Mouse (Mus musculus) liver, adult 2 months (tissue): ENCODE measurements at regions not wholly inside any gene's neighbourhood (a gene's known extent, or its start where the extent isn't known, plus 50 kb on each side); places are given as distances from the start of the nearest gene placed in this dataset.

ENCODE experiments used
- DNase-seq: peaks from one replicate; pipeline ENCODE4 v3.0.0-alpha.2; 2011; ENCODE audit warnings: low read depth, low spot score; ENCODE audit errors: extremely low read depth
- H3K27ac ChIP-seq: fragments of 200-500 bp; replicated peaks from 2 replicates; pipeline ENCODE4 v1.5.1; 2012; ENCODE audit warnings: low read depth, mild to moderate bottlenecking, control low read depth, inconsistent platforms, low read length; ENCODE audit not compliant: insufficient read depth
- H3K27me3 ChIP-seq: fragments of 200-500 bp; 2 replicates; pipeline ENCODE4 v1.6.1; 2012; ENCODE audit warnings: mild to moderate bottlenecking, moderate library complexity, low read length, inconsistent platforms; ENCODE audit not compliant: control insufficient read depth, insufficient read depth
- H3K36me3 ChIP-seq: fragments of 200-500 bp; 2 replicates; pipeline ENCODE4 v1.6.1; 2012; ENCODE audit warnings: low read length, inconsistent platforms; ENCODE audit not compliant: control insufficient read depth, insufficient read depth
- H3K4me1 ChIP-seq: fragments of 200-500 bp; 2 replicates; pipeline ENCODE4 v1.6.1; 2011; ENCODE audit warnings: low read length; ENCODE audit not compliant: control insufficient read depth, insufficient read depth
- H3K4me3 ChIP-seq: fragments of 200-500 bp; 2 replicates; pipeline ENCODE4 v1.5.1; 2011; ENCODE audit warnings: low read depth, mild to moderate bottlenecking, control low read depth, low read length, moderate library complexity; ENCODE audit not compliant: insufficient read depth
- H3K79me2 ChIP-seq: fragments of 200-500 bp; 2 replicates; pipeline ENCODE4 v1.6.1; 2012; ENCODE audit warnings: inconsistent platforms, mild to moderate bottlenecking, low read length, moderate library complexity; ENCODE audit not compliant: control insufficient read depth, insufficient read depth
- H3K9ac ChIP-seq: fragments of 200-500 bp; 2 replicates; pipeline ENCODE4 v1.6.1; 2012; ENCODE audit warnings: low read depth, mild to moderate bottlenecking, control low read depth, inconsistent platforms, low read length
- CTCF ChIP-seq: fragments of 200-500 bp; IDR thresholded peaks from 2 replicates; pipeline ENCODE4 v1.5.1; 2011; ENCODE audit warnings: low read depth, low read length, control low read depth
- POLR2A ChIP-seq: fragments of 200-500 bp; IDR thresholded peaks from 2 replicates; pipeline ENCODE4 v1.6.1; 2011; ENCODE audit warnings: low read length, control low read depth; ENCODE audit not compliant: insufficient read depth; ENCODE audit errors: extremely low read depth
- WGBS: fragments of 180-500 bp; shearing (Covaris S2); methylation state at CpG from one replicate; pipeline ENCODE4 v1.1.7; 2018; 5-methylcytosine and 5-hydroxymethylcytosine counted together

DNA sequence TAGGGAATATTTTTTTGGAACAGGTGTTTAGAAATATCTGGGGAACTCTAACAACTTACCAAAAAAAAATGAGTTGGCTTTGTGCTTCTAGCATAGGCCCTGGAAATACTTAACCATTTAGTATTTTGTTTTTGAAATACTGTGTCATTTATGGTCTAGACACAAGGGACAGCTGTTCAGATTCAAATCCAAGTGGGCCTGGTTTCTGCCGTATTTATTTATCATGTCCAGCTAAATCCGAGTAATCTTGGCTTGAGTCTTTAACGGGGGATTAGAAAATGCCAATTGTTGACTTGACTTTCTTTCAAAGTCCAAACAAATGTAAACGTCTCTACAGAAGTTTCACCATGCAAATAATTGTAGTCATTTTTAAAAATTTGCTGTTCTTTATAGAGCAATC is 159.6 kb downstream of the Ndfip2 start:
- Histone ChIP-seq H3K27ac (no peak overlapping the region), H3K79me2 (no peaks in the 10 kb centered on the region), H3K4me1 (no peaks in the 10 kb centered on the region), H3K4me3 (no peak overlapping the region), H3K9ac (no peak overlapping the region), H3K27me3 (no peaks in the 10 kb centered on the region), H3K36me3 (no peaks in the 10 kb centered on the region)
- DNase-seq = no peak
- 41% methylated on average over 4 of the region's 4 CpGs for WGBS
- TF ChIP-seq POLR2A (no peak), CTCF (no peak)

- H3K27ac ChIP-seq = no peak overlapping the region
- H3K27me3 ChIP-seq = no peaks in the 10 kb centered on the region
- H3K9ac ChIP-seq = no peak overlapping the region
- no peak for DNase-seq
- no peak overlapping the region for H3K4me3 ChIP-seq
- no peaks in the 10 kb centered on the region for H3K36me3 ChIP-seq
- no peak for TF ChIP-seq POLR2A
- TF ChIP-seq CTCF = no peak
- WGBS = 93% methylated on average over 8 of the region's 8 CpGs
- no peaks in the 10 kb centered on the region for H3K4me1 ChIP-seq
- no peaks in the 10 kb centered on the region for H3K79me2 ChIP-seq
Observed at GRCm38 (mm10) chr14:105417458-105417960, 159.1 kb downstream of the Ndfip2 start.

DNA sequence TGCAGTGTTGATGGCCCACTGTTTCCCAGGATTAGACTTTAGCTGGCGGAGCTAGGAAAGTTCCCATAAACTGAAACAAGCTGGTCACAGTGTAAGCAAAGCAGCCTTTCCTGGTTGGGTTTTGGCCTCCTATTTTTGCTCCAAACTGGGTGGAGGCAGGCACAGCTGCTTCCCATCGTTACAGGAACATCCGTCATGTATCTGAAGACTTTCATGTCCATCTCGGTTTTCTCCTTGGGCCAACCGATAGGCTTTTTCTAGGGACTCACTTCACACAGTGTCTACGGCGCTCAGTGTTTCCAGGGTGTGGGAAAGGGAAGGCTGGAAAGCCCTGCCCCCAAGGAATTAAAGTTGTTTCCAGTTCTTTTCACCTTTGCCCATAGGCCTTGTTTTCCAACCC is 158.6 kb downstream of the Ndfip2 start:
- Histone ChIP-seq H3K4me1 (no peaks in the 10 kb centered on the region), H3K9ac (no peak overlapping the region), H3K36me3 (no peaks in the 10 kb centered on the region), H3K27me3 (no peaks in the 10 kb centered on the region), H3K4me3 (no peak overlapping the region), H3K27ac (no peak overlapping the region), H3K79me2 (no peaks in the 10 kb centered on the region)
- no peak for DNase-seq
- WGBS = 89% methylated on average over 7 of the region's 7 CpGs
- TF ChIP-seq POLR2A = no peak
- no peak for TF ChIP-seq CTCF

- TF ChIP-seq POLR2A = no peak
- TF ChIP-seq CTCF = no peak
- no peak for DNase-seq
- Histone ChIP-seq H3K36me3 (no peaks in the 10 kb centered on the region), H3K27me3 (no peaks in the 10 kb centered on the region), H3K9ac (no peak overlapping the region), H3K27ac (no peak overlapping the region), H3K4me3 (no peak overlapping the region), H3K79me2 (no peaks in the 10 kb centered on the region), H3K4me1 (no peaks in the 10 kb centered on the region)
- 92% methylated on average over 2 of the region's 2 CpGs for WGBS
Observed at GRCm38 (mm10) chr14:105404662-105405061, 146.3 kb downstream of the Ndfip2 start.

DNA sequence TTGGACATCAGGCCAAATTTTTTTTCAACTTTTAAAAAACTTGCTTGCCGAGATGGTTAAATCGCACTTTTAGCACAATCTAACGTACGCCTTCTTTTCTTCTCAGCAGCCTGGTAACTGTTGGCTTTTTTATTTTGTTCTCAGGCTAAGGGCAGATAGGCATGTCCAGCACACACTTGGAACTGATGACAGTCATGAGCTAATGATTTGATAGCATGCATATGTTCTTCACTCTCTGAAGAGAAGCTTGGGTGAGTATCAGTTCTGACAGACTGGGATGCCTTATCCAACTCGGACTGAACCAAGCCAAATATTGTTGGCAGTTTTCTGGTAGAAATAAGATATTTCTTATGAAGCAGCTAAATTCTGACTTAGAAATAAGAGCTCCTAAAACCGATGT is 145.9 kb downstream of the Ndfip2 start:
- no peaks in the 10 kb centered on the region for H3K36me3 ChIP-seq
- WGBS = 84% methylated on average over 6 of the region's 6 CpGs
- H3K4me3 ChIP-seq = no peak overlapping the region
- no peaks in the 10 kb centered on the region for H3K27me3 ChIP-seq
- no peak overlapping the region for H3K9ac ChIP-seq
- TF ChIP-seq CTCF = no peak
- no peak for TF ChIP-seq POLR2A
- H3K27ac ChIP-seq = no peak overlapping the region
- no peaks in the 10 kb centered on the region for H3K79me2 ChIP-seq
- H3K4me1 ChIP-seq = no peaks in the 10 kb centered on the region
- no peak for DNase-seq

GRCm38 (mm10) chr14:105403256-105403655 is 144.9 kb downstream of the Ndfip2 start:
- no peak overlapping the region for H3K9ac ChIP-seq
- DNase-seq = no peak
- H3K79me2 ChIP-seq = no peaks in the 10 kb centered on the region
- no peak overlapping the region for H3K4me3 ChIP-seq
- no peak overlapping the region for H3K27ac ChIP-seq
- no peaks in the 10 kb centered on the region for H3K4me1 ChIP-seq
- WGBS = 92% methylated on average over 9 of the region's 9 CpGs
- no peaks in the 10 kb centered on the region for H3K36me3 ChIP-seq
- no peaks in the 10 kb centered on the region for H3K27me3 ChIP-seq
- TF ChIP-seq POLR2A = no peak
- no peak for TF ChIP-seq CTCF
